Mouse (Mus musculus): Measurements from ENCODE around the gene Sash1.

Sash1 gene

DNA sequence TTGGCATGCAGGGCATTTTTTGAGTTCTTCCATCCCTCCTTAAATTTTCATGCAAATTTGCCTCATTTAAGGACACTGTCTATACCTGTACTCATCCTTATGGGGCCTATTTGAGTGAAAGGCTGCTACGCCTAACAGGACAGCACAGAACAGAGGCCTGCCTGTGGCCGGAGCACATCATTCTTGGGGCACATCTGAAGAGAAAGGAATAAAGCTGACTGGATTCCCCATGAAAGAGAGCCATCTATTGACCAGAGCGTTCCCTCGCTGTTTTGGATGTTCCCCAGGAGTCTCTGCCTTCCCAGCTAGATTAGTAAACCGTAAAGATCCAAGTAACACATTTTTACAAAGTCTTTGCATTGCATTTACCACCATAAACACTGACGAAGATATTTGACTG, 203.5 kb downstream of the Sash1 start:
- DNase-seq (ENCODE audit: low spot score), result no peak

DNA sequence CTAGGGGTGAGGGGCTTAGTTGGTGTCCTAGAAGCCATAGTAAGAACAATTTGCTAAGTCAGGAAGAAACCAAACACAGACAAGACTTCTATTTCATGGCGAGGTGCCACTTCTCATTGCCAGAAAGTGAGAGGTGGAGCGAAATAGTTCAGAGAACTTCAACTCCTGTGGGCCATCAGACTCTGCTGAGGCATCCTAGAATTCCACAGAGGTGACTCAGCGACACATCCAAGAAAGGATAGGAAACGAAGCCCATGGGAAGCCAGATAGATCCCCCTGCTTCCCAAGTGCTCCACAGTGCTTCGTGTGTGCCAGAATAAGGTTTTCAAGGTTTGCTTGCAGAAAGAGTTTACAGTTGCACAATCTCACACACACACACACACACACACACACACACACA, 209.1 kb downstream of the Sash1 start:
- no peak for DNase-seq (ENCODE audit: low spot score)
